Mouse (Mus musculus) E14TG2a.4 (cell line): ENCODE results near the gene Stat2.

Source experiments
- CTCF ChIP-seq: conservative IDR thresholded peaks from 2 replicates; pipeline ENCODE4 v1.5.1; 2014; ENCODE audit warnings: low read length
- POU5F1 ChIP-seq: IDR thresholded peaks from 2 replicates; pipeline ENCODE4 v1.6.1; 2014; ENCODE audit warnings: low read length, borderline replicate concordance

- TF ChIP-seq CTCF = no peak
- TF ChIP-seq POU5F1 = no peak
Observed at GRCm38 (mm10) chr10:128253677-128254255, 16.6 kb upstream of the Stat2 start, which contains the start of gene Apon.
